Mouse (Mus musculus): ENCODE measurements at regions not wholly inside any gene's neighbourhood (a gene's known extent, or its start where the extent isn't known, plus 50 kb on each side); places are given as distances from the start of the nearest gene placed in this dataset.
"Not testable (repeated sequence)": the region's sequence is repeated elsewhere in the genome, so short reads cannot be mapped to it uniquely, and the experiment has no call there.

- in situ Hi-C loops (cut with MboI, MseI): not testable (repeated sequence)
Measured at GRCm38 (mm10) chr17:13432256-13432655, 77.9 kb downstream of the Tcp10c start.

- in situ Hi-C loops (cut with MboI, MseI): not testable (repeated sequence)
Measured at GRCm38 (mm10) chr17:13434146-13434545, 79.8 kb downstream of the Tcp10c start.

- in situ Hi-C loops (cut with MboI, MseI): not testable (repeated sequence)
Measured at GRCm38 (mm10) chr17:13438790-13439189, 84.4 kb downstream of the Tcp10c start.

- in situ Hi-C loops (cut with MboI, MseI): loop anchor here (10.0 kb wide), 1 partner anchor 206 kb away; the partner anchor contains the start of gene Smok2b
Measured at GRCm38 (mm10) chr17:13440708-13441530, 86.5 kb downstream of the Tcp10c start.

GRCm38 (mm10) chr17:13442229-13442628 lies 87.9 kb downstream of the Tcp10c start:
- in situ Hi-C loops (cut with MboI, MseI): loop anchor here (10.0 kb wide), 1 partner anchor 207 kb away; the partner anchor contains the start of gene Smok2b

- in situ Hi-C loops (cut with MboI, MseI): loop anchor here (5.0 kb wide), 1 partner anchor 285 kb away; no protein-coding TSS in a partner anchor
Measured at GRCm38 (mm10) chr17:13456869-13457600, 102.7 kb downstream of the Tcp10c start.

- in situ Hi-C loops (cut with MboI, MseI): loop anchor here (5.0 kb wide), 1 partner anchor 286 kb away; no protein-coding TSS in a partner anchor
Measured at GRCm38 (mm10) chr17:13457942-13458341, 103.6 kb downstream of the Tcp10c start.

GRCm38 (mm10) chr17:13458814-13459213 lies 104.4 kb downstream of the Tcp10c start:
- in situ Hi-C loops (cut with MboI, MseI): loop anchor here (5.0 kb wide), 1 partner anchor 287 kb away; no protein-coding TSS in a partner anchor

- in situ Hi-C loops (cut with MboI, MseI): not testable (repeated sequence)
Measured at GRCm38 (mm10) chr17:13462663-13463062, 108.3 kb downstream of the Tcp10c start.

GRCm38 (mm10) chr17:13465822-13466221 lies 111.5 kb downstream of the Tcp10c start:
- in situ Hi-C loops (cut with MboI, MseI): not testable (repeated sequence)

- in situ Hi-C loops (cut with MboI, MseI): loop anchor here (10.0 kb wide), 1 partner anchor 365 kb away; no protein-coding TSS in a partner anchor
Measured at GRCm38 (mm10) chr17:13469867-13470380, 115.6 kb downstream of the Tcp10c start.

GRCm38 (mm10) chr17:13472460-13473062 lies 118.2 kb downstream of the Tcp10c start:
- in situ Hi-C loops (cut with MboI, MseI): loop anchor here (10.0 kb wide), 1 partner anchor 362 kb away; no protein-coding TSS in a partner anchor

GRCm38 (mm10) chr17:13474310-13475094 lies 120.1 kb downstream of the Tcp10c start:
- in situ Hi-C loops (cut with MboI, MseI): loop anchor here (5.0 to 10.0 kb wide), 2 partner anchors 108 to 360 kb away; no protein-coding TSS in a partner anchor

- in situ Hi-C loops (cut with MboI, MseI): loop anchor here (5.0 to 10.0 kb wide), 2 partner anchors 103 to 356 kb away; no protein-coding TSS in a partner anchor
Measured at GRCm38 (mm10) chr17:13478866-13479571, 124.6 kb downstream of the Tcp10c start.

- in situ Hi-C loops (cut with MboI, MseI): loop anchor here (5.0 to 10.0 kb wide), 3 partner anchors 103 to 355 kb away; no protein-coding TSS in a partner anchor
Measured at GRCm38 (mm10) chr17:13479572-13480063, 125.2 kb downstream of the Tcp10c start.

GRCm38 (mm10) chr17:13481445-13482085 lies 127.2 kb downstream of the Tcp10c start:
- in situ Hi-C loops (cut with MboI, MseI): loop anchor here (5.0 kb wide), 1 partner anchor 176 kb away; no protein-coding TSS in a partner anchor

GRCm38 (mm10) chr17:13482136-13482535 lies 127.8 kb downstream of the Tcp10c start:
- in situ Hi-C loops (cut with MboI, MseI): loop anchor here (5.0 kb wide), 1 partner anchor 175 kb away; no protein-coding TSS in a partner anchor

- in situ Hi-C loops (cut with MboI, MseI): no loop called here
Measured at GRCm38 (mm10) chr17:13487291-13488215, 133.2 kb downstream of the Tcp10c start.

Data from regulatory T cell (primary cell).